Mouse (Mus musculus) left cerebral cortex, adult 9 months (tissue): ENCODE data around the gene Gm21310.
"Not testable (repeated sequence)": the region's sequence is repeated elsewhere in the genome, so short reads cannot be mapped to it uniquely, and the experiment has no call there.

Experiments used
- DNase-seq, 2 experiments: peaks; one replicate each; pipeline ENCODE4 v3.0.0; 2022; ENCODE audit warnings: low spot score in 2 of 2

Gm21310 gene

DNA sequence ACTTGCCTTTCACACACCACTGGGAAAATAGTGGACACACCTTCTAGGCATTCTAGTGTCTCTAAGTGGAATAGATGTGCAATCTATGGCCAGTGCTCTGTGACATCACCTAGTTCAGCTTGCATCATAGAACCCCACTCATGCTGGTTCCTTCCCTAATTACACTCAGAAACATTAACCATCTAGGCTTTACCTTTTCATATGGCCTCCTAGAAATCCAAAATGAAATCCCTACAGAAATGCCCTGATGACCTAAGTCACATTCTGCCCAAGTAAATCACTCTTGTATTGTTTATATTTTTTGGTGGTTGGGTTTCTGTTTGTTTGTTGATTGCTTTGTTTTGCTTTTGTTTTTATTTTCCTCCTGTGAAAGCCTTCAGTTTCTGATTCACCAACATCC lies at the start of gene Gm21310:
Gene Gm21310, minus strand, starts transcription at position 101 of the 400 bp plus-strand sequence.
- not testable (repeated sequence) for DNase-seq
